Mouse (Mus musculus): ENCODE measurements around the gene Dcdc2a. TPM values are rescaled to one million over a fixed set of nuclear protein-coding genes. Genes with fewer than 3 reads are reported as not detected.

Gene Dcdc2a
- polyA plus RNA-seq, 1 experiment from 2014 or later: 0.82 TPM

Other genes with a start within 250 kb of the Dcdc2a start
- 49.3 and 50.1 TPM in 2 replicates for gene Acot13, start 224.5 kb upstream of the Dcdc2a start, polyA plus RNA-seq (2015; fragmentation: Nextera tagmentation; extraction: Ambion mirVana)
- 40.1 and 45.2 TPM in 2 replicates for gene Tdp2, start 224.3 kb upstream of the Dcdc2a start, polyA plus RNA-seq (2015; fragmentation: Nextera tagmentation; extraction: Ambion mirVana)
- gene D130043K22Rik, start 210.9 kb upstream of the Dcdc2a start, polyA plus RNA-seq (2015; fragmentation: Nextera tagmentation; extraction: Ambion mirVana): 4.4 and 5.4 TPM in 2 replicates
- gene Aldh5a1, start 118.3 kb upstream of the Dcdc2a start, polyA plus RNA-seq (2015; fragmentation: Nextera tagmentation; extraction: Ambion mirVana): 8.5 and 8.9 TPM in 2 replicates
- gene Gpld1, start 112.9 kb upstream of the Dcdc2a start, polyA plus RNA-seq (2015; fragmentation: Nextera tagmentation; extraction: Ambion mirVana): 1.9 and 2.1 TPM in 2 replicates
- 15.6 and 16.7 TPM in 2 replicates for gene Mrs2, start 35.6 kb upstream of the Dcdc2a start, polyA plus RNA-seq (2015; fragmentation: Nextera tagmentation; extraction: Ambion mirVana)
- 40.4 and 43.2 TPM in 2 replicates for gene Nrsn1, start 214.5 kb downstream of the Dcdc2a start, polyA plus RNA-seq (2015; fragmentation: Nextera tagmentation; extraction: Ambion mirVana)